Mouse (Mus musculus) central nervous system, embryonic 14 days (tissue): Measurements from ENCODE around the gene Olfr223. TPM values are rescaled to one million over a fixed set of nuclear protein-coding genes. Genes with fewer than 3 reads are reported as not detected.

ENCODE experiments used
- polyA plus RNA-seq: library from polyadenylated mRNA; depleted of rRNA; stranded (reverse); fragments of >200 nt; gene quantifications from 2 replicates; pipeline ENCODE4 v1.2.3, GENCODE M21; 2012; rRNA removed

The Olfr223 gene
- polyA plus RNA-seq, result not detected in 2 replicates

GRCm38 (mm10) chr11:59593189-59593588, at the start of gene Olfr223:
Olfr223 (minus strand) TSS chr11:59593289.

DNA sequence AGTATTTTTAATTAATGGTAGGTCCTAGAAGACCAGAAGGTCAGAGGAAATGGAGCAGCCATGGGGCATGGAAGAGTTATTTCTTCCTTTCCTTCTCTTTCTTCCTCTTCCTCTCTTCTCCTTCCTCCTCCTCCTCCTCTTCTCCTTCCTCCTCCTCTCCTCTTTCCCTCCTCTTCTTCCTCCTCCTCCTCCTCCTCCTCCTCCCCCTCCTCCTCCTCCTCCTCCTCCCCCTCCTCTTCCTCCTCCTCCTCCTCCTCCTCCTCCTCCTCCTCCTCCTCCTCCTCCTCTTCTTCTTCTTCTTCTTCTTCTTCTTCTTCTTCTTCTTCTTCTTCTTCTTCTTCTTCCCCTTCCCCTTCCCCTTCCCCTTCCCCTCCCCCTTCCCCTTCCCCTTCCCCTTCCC, 17.0 kb downstream of the Olfr223 start, which contains the start of gene Olfr222:
Olfr222 (minus strand) TSS at position 101 of the 400 bp plus-strand sequence.

DNA sequence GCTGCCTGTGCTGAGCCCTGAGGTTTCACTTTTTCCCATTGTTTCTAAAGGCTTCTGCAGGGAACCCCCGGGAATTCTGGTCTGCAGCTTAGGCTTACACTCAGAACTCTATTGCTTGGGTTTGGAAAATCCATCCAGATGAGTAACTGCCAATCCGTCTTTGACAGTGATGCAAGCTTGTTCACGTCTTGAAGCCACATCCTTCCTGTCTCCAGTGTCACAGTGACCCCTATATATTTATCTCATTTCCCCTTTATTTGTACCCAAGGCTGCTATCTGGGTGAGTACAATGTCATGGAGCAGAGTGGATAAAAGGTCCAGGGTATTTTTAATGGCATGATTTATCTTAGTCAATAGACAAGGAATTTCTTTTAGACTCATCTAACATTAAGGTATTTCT, 51.8 kb downstream of the Olfr223 start, which contains the start of gene Nlrp3:
Nlrp3 (plus strand) TSS at position 245 of the 400 bp plus-strand sequence.

Other genes starting within 250 kb of the Olfr223 start
- gene Prss38, start 217.6 kb downstream of the Olfr223 start, polyA plus RNA-seq, result 0.14 and 0.20 TPM in 2 replicates
- 13.9 TPM in 2 replicates for gene Jmjd4, start 143.2 kb downstream of the Olfr223 start, polyA plus RNA-seq
- 283 and 284 TPM in 2 replicates for gene Snap47, start 142.1 kb downstream of the Olfr223 start, polyA plus RNA-seq
- gene Zfp867, start 120.8 kb downstream of the Olfr223 start, polyA plus RNA-seq, result 7.0 and 7.8 TPM in 2 replicates
- gene Zkscan17, start 66.5 kb downstream of the Olfr223 start, polyA plus RNA-seq, result 13.5 and 14.5 TPM in 2 replicates
- 0.39 and 0.55 TPM in 2 replicates for gene Nlrp3, start 51.7 kb downstream of the Olfr223 start, polyA plus RNA-seq
- gene Olfr222, start 17.1 kb downstream of the Olfr223 start, polyA plus RNA-seq, result not detected in 2 replicates
- 124 and 142 TPM in 2 replicates for gene Mprip, start 68.0 kb upstream of the Olfr223 start, polyA plus RNA-seq
- 3.5 and 4.5 TPM in 2 replicates for gene Pld6, start 194.4 kb upstream of the Olfr223 start, polyA plus RNA-seq
- gene Flcn, start 216.7 kb upstream of the Olfr223 start, polyA plus RNA-seq, result 44.7 and 47.7 TPM in 2 replicates
- 48.0 and 48.8 TPM in 2 replicates for gene Nt5m, start 246.2 kb upstream of the Olfr223 start, polyA plus RNA-seq
- 92.3 and 97.7 TPM in 2 replicates for gene Cops3, start 246.5 kb upstream of the Olfr223 start, polyA plus RNA-seq